Mouse (Mus musculus) intestine, embryonic 16.5 days (tissue): ENCODE data around the gene Pgp. TPM values are rescaled to one million over a fixed set of nuclear protein-coding genes. Genes with fewer than 3 reads are reported as not detected.

Source experiments
- ATAC-seq: fragments of 200-750 bp; cut with Nextera tagmentation; 2 replicates; pipeline ENCODE4 v1.8.0; 2017; ENCODE audit warnings: moderate TSS enrichment, moderate library complexity
- H3K27ac ChIP-seq: fragments of 300-500 bp; sonication (generic); 2 replicates; pipeline ENCODE4 v1.5.1; 2014; ENCODE audit warnings: mild to moderate bottlenecking, low read length
- H3K27me3 ChIP-seq: fragments of 300-500 bp; sonication (generic); replicated peaks from 2 replicates; pipeline ENCODE4 v1.6.1; 2014; ENCODE audit warnings: low read length, control low read depth, mixed read lengths; ENCODE audit not compliant: control insufficient read depth, insufficient read depth
- H3K36me3 ChIP-seq: fragments of 300-500 bp; sonication (generic); 2 replicates; pipeline ENCODE4 v1.6.1; 2014; ENCODE audit warnings: low read length, control low read depth; ENCODE audit not compliant: control insufficient read depth, insufficient read depth
- H3K4me1 ChIP-seq: fragments of 300-500 bp; sonication (generic); 2 replicates; pipeline ENCODE4 v1.6.1; 2014; ENCODE audit warnings: low read length, control low read depth, mixed read lengths; ENCODE audit not compliant: control insufficient read depth, insufficient read depth
- H3K4me2 ChIP-seq: fragments of 300-500 bp; sonication (generic); 2 replicates; pipeline ENCODE4 v1.6.1; 2014; ENCODE audit warnings: low read depth, low read length, control low read depth
- H3K4me3 ChIP-seq: fragments of 300-500 bp; sonication (generic); 2 replicates; pipeline ENCODE4 v1.5.1; 2014; ENCODE audit warnings: mild to moderate bottlenecking, low read length
- H3K9ac ChIP-seq: fragments of 300-500 bp; sonication (generic); 2 replicates; pipeline ENCODE4 v1.6.1; 2014; ENCODE audit warnings: low read depth, low read length
- H3K9me3 ChIP-seq: fragments of 300-500 bp; sonication (generic); 2 replicates; pipeline ENCODE4 v1.6.1; 2016; ENCODE audit warnings: low read length, control low read depth; ENCODE audit not compliant: control insufficient read depth
- WGBS: fragments of 180-500 bp; shearing (Covaris S2); extraction: QIAGEN DNeasy Blood & Tissue Kit; methylation state at CpG from one replicate; pipeline ENCODE4 v1.1.7; 2014; 5-methylcytosine and 5-hydroxymethylcytosine counted together
- polyA plus RNA-seq: library from polyadenylated mRNA; unstranded; fragments of >200 nt; fragmentation: Nextera tagmentation; extraction: Ambion mirVana; gene quantifications from 2 replicates; pipeline ENCODE4 v1.2.1, GENCODE M21; 2015

Gene Pgp
- polyA plus RNA-seq, 1 experiment from 2014 or later: 87.1 TPM

GRCm38 (mm10) chr17:24478663-24479380 is 8.6 kb downstream of the Pgp start, which contains the start of gene Mlst8:
Gene Mlst8, minus strand, starts transcription at chr17:24479078.
- Histone ChIP-seq H3K27ac (peak within 1 kb of the TSS; percentile 94), H3K4me3 (peak within 1 kb of the TSS; percentile 88), H3K36me3 (peaks cover 26% of the 10 kb centered on the region), H3K9me3 (no peaks in the 10 kb centered on the region), H3K9ac (peak within 1 kb of the TSS; percentile 94), H3K27me3 (no peaks in the 10 kb centered on the region), H3K4me2 (peak within 1 kb of the TSS; percentile 77), H3K4me1 (peaks cover 22% of the 10 kb centered on the region)
- ATAC-seq: peak; percentile 93
- whole genome bisulfite sequencing: under 1% methylated on average over 48 of the region's 48 CpGs

GRCm38 (mm10) chr17:24479431-24479830 is 9.2 kb downstream of the Pgp start:
- 24% methylated on average over 1 of the region's 1 CpGs for WGBS
- Histone ChIP-seq H3K27me3 (no peaks in the 10 kb centered on the region), H3K9me3 (no peaks in the 10 kb centered on the region), H3K27ac (peak overlapping the region; percentile 45; the same call in 1 of the 2 replicates), H3K4me1 (peaks cover 16% of the 10 kb centered on the region), H3K4me2 (peak overlapping the region; percentile 46), H3K36me3 (peaks cover 21% of the 10 kb centered on the region), H3K4me3 (peak overlapping the region; percentile 88), H3K9ac (no peak overlapping the region)
- ATAC-seq: no peak

- ATAC-seq: no peak
- 49% methylated on average over 3 of the region's 3 CpGs for WGBS
These were observed 10.1 kb downstream of the Pgp start for GRCm38 (mm10) chr17:24480201-24480826.

GRCm38 (mm10) chr17:24481027-24481815 is 11.0 kb downstream of the Pgp start:
- Histone ChIP-seq H3K27me3 (0 out of 2 replicates have a peak, but pooled peaks cover 2% of the 10 kb centered on the region), H3K9ac (no peak overlapping the region; the same call in 1 of the 2 replicates), H3K4me2 (no peak overlapping the region), H3K36me3 (peaks cover 9% of the 10 kb centered on the region), H3K27ac (no peak overlapping the region), H3K9me3 (no peaks in the 10 kb centered on the region), H3K4me3 (no peak overlapping the region), H3K4me1 (peaks cover 18% of the 10 kb centered on the region)
- 89% methylated on average over 20 of the region's 20 CpGs for WGBS
- no peak for ATAC-seq

More at GRCm38 (mm10) chr17:24480201-24480826, 10.1 kb downstream of the Pgp start:
- peaks cover 17% of the 10 kb centered on the region for H3K36me3 ChIP-seq
- no peak overlapping the region; the same call in 1 of the 2 replicates for H3K9ac ChIP-seq
- no peaks in the 10 kb centered on the region for H3K9me3 ChIP-seq
- H3K27me3 ChIP-seq: 0 out of 2 replicates have a peak, but pooled peaks cover 2% of the 10 kb centered on the region
- peaks cover 16% of the 10 kb centered on the region for H3K4me1 ChIP-seq
- no peak overlapping the region for H3K4me3 ChIP-seq
- 0 out of 2 replicates have a peak overlapping the region, but pooled peaks have one; percentile 12 for H3K4me2 ChIP-seq
- H3K27ac ChIP-seq: peak overlapping the region; percentile 54; the same call in 1 of the 2 replicates

GRCm38 (mm10) chr17:24483495-24483894 is 13.3 kb downstream of the Pgp start:
- no peak overlapping the region for H3K4me3 ChIP-seq
- H3K9me3 ChIP-seq: no peaks in the 10 kb centered on the region
- peaks cover 15% of the 10 kb centered on the region for H3K27me3 ChIP-seq
- H3K4me2 ChIP-seq: no peak overlapping the region
- H3K27ac ChIP-seq: no peak overlapping the region
- WGBS: 85% methylated on average over 3 of the region's 3 CpGs
- ATAC-seq: no peak
- H3K4me1 ChIP-seq: peaks cover 19% of the 10 kb centered on the region
- H3K36me3 ChIP-seq: no peaks in the 10 kb centered on the region
- H3K9ac ChIP-seq: no peak overlapping the region

GRCm38 (mm10) chr17:24485090-24485860 is 15.1 kb downstream of the Pgp start:
- H3K9ac ChIP-seq: peak overlapping the region; percentile 37; the same call in 1 of the 2 replicates
- WGBS: 56% methylated on average over 11 of the region's 11 CpGs
- ATAC-seq: no peak
- H3K27me3 ChIP-seq: peaks cover 22% of the 10 kb centered on the region
- no peaks in the 10 kb centered on the region for H3K36me3 ChIP-seq
- H3K9me3 ChIP-seq: no peaks in the 10 kb centered on the region
- no peak overlapping the region for H3K4me3 ChIP-seq
- H3K4me2 ChIP-seq: no peak overlapping the region
- peaks cover 21% of the 10 kb centered on the region for H3K4me1 ChIP-seq
- no peak overlapping the region for H3K27ac ChIP-seq

- peak within 1 kb of the TSS; percentile 100 for H3K4me2 ChIP-seq
- H3K4me1 ChIP-seq: peaks cover 17% of the 10 kb centered on the region
- H3K9me3 ChIP-seq: no peaks in the 10 kb centered on the region
- ATAC-seq: peak; percentile 52
- peaks cover 22% of the 10 kb centered on the region for H3K27me3 ChIP-seq
- H3K4me3 ChIP-seq: peak within 1 kb of the TSS; percentile 71
- no peaks in the 10 kb centered on the region for H3K36me3 ChIP-seq
- H3K27ac ChIP-seq: peak within 1 kb of the TSS; percentile 28; the same call in 1 of the 2 replicates
- WGBS: under 1% methylated on average over 27 of the region's 45 CpGs
- H3K9ac ChIP-seq: peak within 1 kb of the TSS; percentile 71
These were observed 18.0 kb downstream of the Pgp start, which contains the start of gene Caskin1 for GRCm38 (mm10) chr17:24488186-24488661. Gene Caskin1, plus strand, starts transcription at chr17:24488601.

- H3K27me3 ChIP-seq: peaks cover 22% of the 10 kb centered on the region
- peak overlapping the region; percentile 28; the same call in 1 of the 2 replicates for H3K27ac ChIP-seq
- peak overlapping the region; percentile 100 for H3K4me2 ChIP-seq
- no peaks in the 10 kb centered on the region for H3K36me3 ChIP-seq
- WGBS: under 1% methylated on average over 69 of the region's 81 CpGs
- ATAC-seq: peak; percentile 68
- H3K4me3 ChIP-seq: peak overlapping the region; percentile 71
- no peaks in the 10 kb centered on the region for H3K9me3 ChIP-seq
- H3K9ac ChIP-seq: peak overlapping the region; percentile 71
- peaks cover 17% of the 10 kb centered on the region for H3K4me1 ChIP-seq
These were observed 18.6 kb downstream of the Pgp start for GRCm38 (mm10) chr17:24488662-24489264.
